Mouse (Mus musculus) forebrain, embryonic 11.5 days (tissue): ENCODE measurements at regions not wholly inside any gene's neighbourhood (a gene's known extent, or its start where the extent isn't known, plus 50 kb on each side); places are given as distances from the start of the nearest gene placed in this dataset.

ENCODE experiments used
- ATAC-seq: fragments of 200-750 bp; cut with Nextera tagmentation; replicated peaks from 2 replicates; pipeline ENCODE4 v1.8.0; 2017; ENCODE audit warnings: moderate TSS enrichment; ENCODE audit not compliant: low FRiP score
- DNase-seq: peaks from one replicate; pipeline ENCODE4 v3.0.0-alpha.2; 2017; ENCODE audit warnings: low spot score
- H3K27ac ChIP-seq: fragments of 300-500 bp; sonication (generic); 2 replicates; pipeline ENCODE4 v1.5.1; 2014; ENCODE audit warnings: low read depth, low read length
- H3K27me3 ChIP-seq: fragments of 300-500 bp; sonication (generic); 2 replicates; pipeline ENCODE4 v1.6.1; 2014; ENCODE audit warnings: mild to moderate bottlenecking, low read length, mixed read lengths; ENCODE audit not compliant: control insufficient read depth, insufficient read depth
- H3K36me3 ChIP-seq: fragments of 300-500 bp; sonication (generic); 2 replicates; pipeline ENCODE4 v1.6.1; 2014; ENCODE audit warnings: mild to moderate bottlenecking, low read length, moderate library complexity, mixed read lengths; ENCODE audit not compliant: control insufficient read depth, insufficient read depth
- H3K4me1 ChIP-seq: fragments of 300-500 bp; sonication (generic); replicated peaks from 2 replicates; pipeline ENCODE4 v1.6.1; 2014; ENCODE audit warnings: low read length, mixed read lengths; ENCODE audit not compliant: control insufficient read depth, insufficient read depth
- H3K4me2 ChIP-seq: fragments of 300-500 bp; sonication (generic); 2 replicates; pipeline ENCODE4 v1.6.1; 2014; ENCODE audit warnings: low read depth, mild to moderate bottlenecking, low read length, moderate library complexity, mixed read lengths; ENCODE audit not compliant: severe bottlenecking
- H3K4me3 ChIP-seq: fragments of 300-500 bp; sonication (generic); 2 replicates; pipeline ENCODE4 v1.5.1; 2014; ENCODE audit warnings: low read depth, low read length
- H3K9ac ChIP-seq: fragments of 300-500 bp; sonication (generic); 2 replicates; pipeline ENCODE4 v1.6.1; 2014; ENCODE audit warnings: low read length
- H3K9me3 ChIP-seq: fragments of 300-500 bp; sonication (generic); 2 replicates; pipeline ENCODE4 v1.6.1; 2016; ENCODE audit warnings: low read length, mixed read lengths; ENCODE audit not compliant: control insufficient read depth
- WGBS: fragments of 180-500 bp; shearing (Covaris S2); extraction: QIAGEN DNeasy Blood & Tissue Kit; methylation state at CpG from one replicate; pipeline ENCODE4 v1.1.7; 2014; 5-methylcytosine and 5-hydroxymethylcytosine counted together

DNA sequence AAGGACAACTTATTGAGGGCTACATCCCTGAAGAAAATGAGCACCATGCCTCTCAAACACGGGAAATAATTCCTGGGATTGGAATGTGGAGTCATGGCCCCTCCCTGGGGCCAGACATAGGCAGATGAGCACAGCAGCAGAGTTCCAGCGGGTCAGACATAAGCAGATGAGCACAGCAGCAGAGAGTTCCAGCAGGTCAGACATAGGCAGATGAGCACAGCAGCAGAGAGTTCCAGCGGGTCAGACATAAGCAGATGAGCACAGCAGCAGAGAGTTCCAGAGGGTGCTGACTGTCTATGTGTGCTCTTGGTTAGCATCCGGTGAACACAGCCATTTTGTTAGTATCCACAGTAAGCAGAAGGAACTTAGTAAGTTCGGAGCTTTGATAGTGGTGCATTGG is 126.2 kb upstream of the Ptprm start:
- Histone ChIP-seq H3K27ac (no peak overlapping the region), H3K4me2 (no peak overlapping the region), H3K36me3 (no peaks in the 10 kb centered on the region), H3K9me3 (no peaks in the 10 kb centered on the region), H3K27me3 (no peaks in the 10 kb centered on the region), H3K4me3 (no peak overlapping the region), H3K4me1 (no peaks in the 10 kb centered on the region), H3K9ac (no peak overlapping the region)
- DNase-seq: no peak
- 81% methylated on average over 5 of the region's 5 CpGs for WGBS
- no peak for ATAC-seq

DNA sequence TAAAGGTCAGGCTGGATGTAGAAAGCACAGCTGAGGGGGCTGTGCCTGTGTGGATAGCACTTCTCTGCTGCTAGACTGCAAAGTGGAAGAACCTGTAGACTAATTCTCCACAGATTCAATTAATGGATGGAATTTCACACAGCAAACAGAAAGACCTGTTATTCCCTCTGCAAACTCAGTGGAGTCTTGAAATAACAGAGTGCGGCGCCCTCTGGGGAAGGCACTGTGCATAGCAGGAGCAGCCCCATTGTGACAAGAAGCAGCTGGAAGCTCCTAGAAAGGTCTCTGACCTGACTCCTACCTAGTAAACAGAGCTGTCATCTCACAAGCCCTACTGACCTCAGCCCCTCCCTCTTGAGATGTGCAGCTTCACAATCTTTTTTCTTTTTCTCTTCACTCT is 118.9 kb upstream of the Ptprm start:
- Histone ChIP-seq H3K4me2 (no peak overlapping the region), H3K9ac (no peak overlapping the region), H3K9me3 (no peaks in the 10 kb centered on the region), H3K4me1 (0 out of 2 replicates have a peak, but pooled peaks cover 2% of the 10 kb centered on the region), H3K27me3 (no peaks in the 10 kb centered on the region), H3K27ac (no peak overlapping the region), H3K36me3 (no peaks in the 10 kb centered on the region), H3K4me3 (no peak overlapping the region)
- WGBS: 28% methylated on average over 2 of the region's 2 CpGs
- ATAC-seq (no peak; the same call in 1 of the 2 replicates), DNase-seq (peak; percentile 82)

DNA sequence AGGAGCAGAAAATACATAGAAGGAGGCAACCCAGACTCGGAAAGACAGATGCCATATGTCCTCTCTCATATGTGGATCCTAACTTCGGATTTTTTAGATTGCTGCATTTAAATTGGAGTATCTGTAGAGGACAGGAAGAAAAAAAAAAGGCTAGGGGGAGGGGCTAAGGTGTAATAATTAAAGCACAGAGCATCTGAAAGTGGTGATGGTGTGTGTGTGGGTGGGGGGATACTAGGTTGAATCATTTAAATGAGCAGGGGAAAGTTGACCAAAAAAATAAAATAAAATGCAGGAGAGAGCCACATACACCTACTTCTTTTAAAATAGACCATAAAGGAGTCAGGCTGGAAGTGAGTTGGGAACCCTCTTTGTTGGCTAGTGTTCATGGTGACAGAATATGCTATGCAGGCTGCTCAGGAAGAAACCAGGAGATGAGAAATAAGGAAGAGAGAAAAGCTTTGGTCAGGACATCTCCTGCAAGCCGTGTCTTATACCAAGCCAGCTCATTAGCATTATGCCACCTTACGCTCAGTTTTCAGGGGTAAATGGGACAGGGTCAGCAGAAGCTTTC is 104.7 kb upstream of the Ptprm start:
- no peaks in the 10 kb centered on the region for H3K36me3 ChIP-seq
- H3K27me3 ChIP-seq: no peaks in the 10 kb centered on the region
- no peak overlapping the region for H3K4me3 ChIP-seq
- DNase-seq: no peak
- WGBS: 84% methylated on average over 4 of the region's 4 CpGs
- no peak overlapping the region for H3K4me2 ChIP-seq
- H3K4me1 ChIP-seq: no peaks in the 10 kb centered on the region
- no peak overlapping the region for H3K9ac ChIP-seq
- no peaks in the 10 kb centered on the region for H3K9me3 ChIP-seq
- ATAC-seq: no peak
- H3K27ac ChIP-seq: no peak overlapping the region

DNA sequence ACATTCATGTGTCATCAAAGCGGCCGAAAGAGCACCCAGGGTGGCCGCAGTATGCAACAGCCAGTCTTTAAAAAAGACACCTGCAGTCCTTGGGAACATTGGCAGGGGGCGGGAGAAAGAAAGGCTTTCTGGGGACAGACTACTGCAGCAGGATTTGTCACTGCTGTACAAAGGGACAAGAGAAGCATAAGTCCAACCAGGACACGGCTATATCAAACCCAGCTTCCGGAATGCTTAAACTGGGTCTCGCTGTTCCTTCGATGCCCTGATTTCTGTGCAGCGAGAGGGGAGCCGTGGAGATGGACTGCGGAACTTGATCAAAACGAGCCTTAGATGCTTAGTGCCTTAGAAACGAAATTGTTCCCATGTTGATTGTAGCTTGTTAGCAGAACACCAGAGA is 97.7 kb upstream of the Ptprm start:
- H3K9me3 ChIP-seq: no peaks in the 10 kb centered on the region
- WGBS: 74% methylated on average over 13 of the region's 13 CpGs

DNA sequence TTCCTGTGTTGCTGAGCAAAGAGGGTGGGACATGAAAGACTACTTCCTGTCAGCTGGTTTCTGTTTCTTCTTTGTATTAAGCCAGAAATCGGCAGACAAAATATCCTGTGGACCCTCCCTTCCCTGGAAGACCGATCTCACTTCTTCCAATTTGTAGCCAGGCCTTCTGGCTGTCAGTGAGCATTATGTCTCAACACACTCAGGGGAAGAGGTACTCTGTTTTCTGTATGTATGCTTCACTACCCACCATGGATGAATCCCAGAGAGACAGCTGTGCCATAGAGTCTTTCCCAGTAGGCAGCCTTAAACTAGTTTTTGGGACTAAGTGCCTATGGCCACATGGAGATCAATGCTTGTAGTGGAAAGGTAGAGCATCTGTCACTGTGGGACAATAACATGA is 96.8 kb upstream of the Ptprm start:
- ATAC-seq: no peak
- Histone ChIP-seq H3K4me1 (no peaks in the 10 kb centered on the region), H3K9me3 (no peaks in the 10 kb centered on the region), H3K4me3 (no peak overlapping the region), H3K4me2 (no peak overlapping the region), H3K9ac (no peak overlapping the region), H3K27me3 (no peaks in the 10 kb centered on the region), H3K36me3 (no peaks in the 10 kb centered on the region), H3K27ac (no peak overlapping the region)
- 72% methylated on average over 2 of the region's 2 CpGs for WGBS
- no peak for DNase-seq

More for the DNA sequence above, 97.7 kb upstream of the Ptprm start:
- no peaks in the 10 kb centered on the region for H3K36me3 ChIP-seq
- H3K4me1 ChIP-seq: no peaks in the 10 kb centered on the region
- no peaks in the 10 kb centered on the region for H3K27me3 ChIP-seq
- no peak for DNase-seq
- no peak for ATAC-seq
- H3K4me3 ChIP-seq: no peak overlapping the region
- H3K9ac ChIP-seq: no peak overlapping the region
- H3K27ac ChIP-seq: no peak overlapping the region
- H3K4me2 ChIP-seq: no peak overlapping the region

DNA sequence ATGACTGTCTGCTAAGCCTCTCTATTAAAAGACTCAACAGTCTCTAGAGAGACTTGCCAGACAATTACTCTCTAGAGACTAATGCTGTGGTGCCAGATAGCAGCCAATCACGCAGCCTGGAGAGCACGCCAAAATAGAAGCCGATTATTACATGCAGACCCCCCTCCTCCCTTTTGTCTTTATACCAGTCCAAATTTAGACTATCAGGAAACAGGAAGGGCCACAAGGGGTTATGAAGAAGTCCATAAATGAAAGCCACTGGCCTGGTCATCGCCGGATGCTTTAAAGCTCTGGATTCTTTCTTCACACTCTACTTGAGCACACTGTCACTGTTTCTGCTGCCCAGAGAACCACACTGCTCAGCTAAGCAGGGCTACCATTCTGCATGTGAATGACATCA is 95.8 kb upstream of the Ptprm start:
- Histone ChIP-seq H3K4me2 (no peak overlapping the region), H3K4me3 (no peak overlapping the region), H3K9ac (no peak overlapping the region), H3K9me3 (no peaks in the 10 kb centered on the region), H3K4me1 (no peaks in the 10 kb centered on the region), H3K36me3 (no peaks in the 10 kb centered on the region), H3K27ac (no peak overlapping the region), H3K27me3 (no peaks in the 10 kb centered on the region)
- DNase-seq (no peak), ATAC-seq (no peak)
- WGBS: 85% methylated on average over 5 of the region's 5 CpGs

DNA sequence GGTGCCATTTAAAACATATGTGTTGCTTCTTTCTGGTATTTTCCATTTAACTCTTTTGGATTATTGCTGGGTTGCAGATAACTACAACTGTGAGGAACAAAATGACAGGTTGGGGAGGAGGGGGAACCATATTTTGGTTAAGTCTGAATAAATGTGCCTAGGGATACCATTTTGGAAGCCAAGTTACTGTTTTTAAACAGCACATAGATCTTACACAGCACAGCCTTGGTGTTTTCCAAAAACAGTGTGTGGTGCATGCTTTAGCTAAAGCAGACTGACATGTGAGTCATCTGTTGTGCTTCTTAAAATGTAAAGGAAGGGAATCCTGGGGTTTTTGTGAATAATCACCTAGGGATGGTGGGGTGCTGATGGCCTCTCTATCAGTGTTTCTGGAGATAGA is 91.7 kb upstream of the Ptprm start:
- no peak for DNase-seq
- H3K9ac ChIP-seq: no peak overlapping the region
- no peak overlapping the region for H3K4me2 ChIP-seq
- no peak overlapping the region for H3K4me3 ChIP-seq
- H3K4me1 ChIP-seq: no peaks in the 10 kb centered on the region
- ATAC-seq: no peak
- no peak overlapping the region for H3K27ac ChIP-seq
- H3K27me3 ChIP-seq: no peaks in the 10 kb centered on the region
- no peaks in the 10 kb centered on the region; the same call in 1 of the 2 replicates for H3K9me3 ChIP-seq
- no peaks in the 10 kb centered on the region for H3K36me3 ChIP-seq

DNA sequence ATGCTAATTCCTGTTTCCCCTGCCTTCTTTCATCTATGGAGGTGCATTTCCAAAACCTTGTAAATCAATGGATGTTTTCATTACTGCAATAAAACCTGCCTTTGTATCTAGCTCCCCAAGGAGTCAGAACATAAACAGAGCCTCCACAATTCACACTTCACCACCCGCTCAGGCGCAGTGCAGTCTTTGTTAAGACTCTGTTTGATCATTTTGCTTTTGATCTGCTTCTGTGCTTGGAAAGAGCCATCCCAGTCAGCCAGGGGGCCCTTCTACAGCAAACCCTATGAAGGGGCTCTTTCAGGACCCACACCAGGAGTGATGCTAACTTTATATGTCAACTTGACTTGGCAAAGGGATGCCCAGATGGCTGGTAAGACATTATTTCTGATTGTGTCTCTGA is 86.7 kb upstream of the Ptprm start:
- H3K9me3 ChIP-seq: no peaks in the 10 kb centered on the region; the same call in 1 of the 2 replicates
- H3K36me3 ChIP-seq: no peaks in the 10 kb centered on the region
- 70% methylated on average over 2 of the region's 2 CpGs for WGBS
- no peaks in the 10 kb centered on the region for H3K4me1 ChIP-seq
- H3K9ac ChIP-seq: no peak overlapping the region
- DNase-seq: no peak
- no peak overlapping the region for H3K4me3 ChIP-seq
- ATAC-seq: no peak
- no peak overlapping the region for H3K27ac ChIP-seq
- H3K27me3 ChIP-seq: no peaks in the 10 kb centered on the region
- no peak overlapping the region for H3K4me2 ChIP-seq

DNA sequence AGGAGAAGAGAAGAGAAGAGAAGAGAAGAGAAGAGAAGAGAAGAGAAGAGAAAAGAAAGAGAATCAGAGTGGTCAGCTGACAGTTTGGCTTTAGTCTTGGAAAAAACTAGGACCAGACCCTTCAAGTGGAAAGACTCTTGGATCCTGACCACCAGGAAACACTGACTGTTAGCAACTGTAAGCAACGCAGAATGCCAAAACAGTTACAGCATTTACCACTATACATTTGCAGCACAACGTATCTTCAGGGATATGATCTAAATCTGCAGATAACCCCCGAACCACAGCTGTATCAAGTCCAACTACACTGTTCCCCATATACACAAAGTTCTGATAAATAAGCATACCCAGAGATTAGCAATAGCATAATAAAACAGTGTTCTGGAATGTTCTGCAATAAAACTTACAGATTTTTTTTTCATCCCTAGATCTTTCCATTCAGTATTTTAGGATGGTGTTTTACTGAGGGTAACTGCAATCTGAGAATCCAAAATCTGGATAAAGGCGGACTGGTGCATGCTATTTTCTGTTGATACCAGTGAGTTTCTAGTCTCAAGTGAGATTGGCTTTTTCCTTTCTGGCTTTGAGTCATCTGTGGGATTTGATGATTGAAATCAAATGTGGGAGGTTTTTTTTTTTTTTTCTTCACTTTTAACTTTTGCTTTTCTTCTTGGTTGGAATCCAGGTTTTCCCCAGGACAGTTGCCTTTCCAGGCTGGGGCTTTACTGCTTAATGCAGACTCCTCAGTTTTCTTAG is 65.9 kb upstream of the Ptprm start:
- H3K4me2 ChIP-seq: no peak overlapping the region
- DNase-seq (no peak), ATAC-seq (no peak)
- no peaks in the 10 kb centered on the region for H3K27me3 ChIP-seq
- no peaks in the 10 kb centered on the region for H3K9me3 ChIP-seq
- no peaks in the 10 kb centered on the region for H3K4me1 ChIP-seq
- H3K36me3 ChIP-seq: no peaks in the 10 kb centered on the region
- H3K4me3 ChIP-seq: no peak overlapping the region
- WGBS: 87% methylated on average over 4 of the region's 4 CpGs
- no peak overlapping the region for H3K9ac ChIP-seq
- H3K27ac ChIP-seq: no peak overlapping the region
